Mouse (Mus musculus): ENCODE data around the gene Col8a1. TPM values are rescaled to one million over a fixed set of nuclear protein-coding genes. Genes with fewer than 3 reads are reported as not detected.

Col8a1 gene
- polyA plus RNA-seq, 1 experiment from 2014 or later, result 6.2 TPM

GRCm38 (mm10) chr16:57694694-57695093, 59.8 kb downstream of the Col8a1 start:
- H3K4me3 ChIP-seq (replicated peaks; ENCODE audit: low read length), result no peak overlapping the region
- no peak overlapping the region for H3K27ac ChIP-seq
- no peaks in the 10 kb centered on the region for H3K36me3 ChIP-seq (replicated peaks; ENCODE audit: control insufficient read depth, insufficient read depth)
- ATAC-seq (ENCODE audit: low FRiP score) (no peak), DNase-seq (ENCODE audit: low spot score) (no peak)
- H3K27me3 ChIP-seq (ENCODE audit: control insufficient read depth, insufficient read depth, low read length), result no peaks in the 10 kb centered on the region
- H3K4me1 ChIP-seq (replicated peaks; ENCODE audit: control insufficient read depth, insufficient read depth, low read length), result no peaks in the 10 kb centered on the region
- H3K9me3 ChIP-seq (ENCODE audit: control insufficient read depth, low read length), result no peaks in the 10 kb centered on the region
- 58% methylated on average over 1 of the region's 1 CpGs for WGBS
- H3K9ac ChIP-seq, result no peak overlapping the region
- H3K4me2 ChIP-seq (replicated peaks), result no peak overlapping the region

- Histone ChIP-seq H3K4me3 (replicated peaks; ENCODE audit: low read length) (no peak overlapping the region), H3K27me3 (ENCODE audit: control insufficient read depth, insufficient read depth, low read length) (no peaks in the 10 kb centered on the region), H3K9me3 (ENCODE audit: control insufficient read depth, low read length) (no peaks in the 10 kb centered on the region), H3K4me1 (replicated peaks; ENCODE audit: control insufficient read depth, insufficient read depth, low read length) (no peaks in the 10 kb centered on the region), H3K27ac (no peak overlapping the region), H3K36me3 (replicated peaks; ENCODE audit: control insufficient read depth, insufficient read depth) (no peaks in the 10 kb centered on the region), H3K4me2 (replicated peaks) (no peak overlapping the region), H3K9ac (no peak overlapping the region)
- no peak for ATAC-seq (ENCODE audit: low FRiP score)
- 87% methylated on average over 2 of the region's 2 CpGs for WGBS
- no peak for DNase-seq (ENCODE audit: low spot score)
These were observed 60.5 kb downstream of the Col8a1 start for GRCm38 (mm10) chr16:57693906-57694522.

DNA sequence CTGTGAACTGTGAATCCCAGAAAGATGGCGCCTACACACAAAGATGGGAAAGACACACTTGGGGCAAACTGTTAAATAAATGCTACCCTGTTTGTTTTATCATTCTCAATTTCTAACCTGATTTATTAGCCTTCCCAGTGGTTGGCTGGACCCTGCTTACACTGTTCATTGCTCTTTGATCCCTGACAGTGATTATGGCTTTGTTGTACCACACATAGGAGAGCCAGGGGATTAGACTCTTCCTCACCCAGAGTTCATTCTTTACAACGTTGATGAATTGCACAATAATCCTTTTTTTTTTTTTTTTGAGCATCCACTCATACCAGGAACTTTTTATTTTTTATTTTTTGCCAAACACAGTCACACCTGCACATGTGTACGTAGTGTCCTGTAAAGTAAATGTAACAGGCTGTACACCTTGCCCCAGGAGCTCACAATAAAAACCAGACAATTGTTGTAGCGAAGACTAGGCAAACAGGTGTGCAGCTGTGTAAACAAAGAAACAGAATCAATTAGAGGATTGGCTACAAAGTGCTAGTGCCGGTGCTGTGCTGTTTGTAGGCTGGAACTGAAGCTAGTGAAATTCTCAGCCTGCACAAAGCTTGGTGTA, 68.6 kb downstream of the Col8a1 start:
- Histone ChIP-seq H3K27ac (no peak overlapping the region), H3K4me2 (replicated peaks) (no peak overlapping the region), H3K4me1 (replicated peaks; ENCODE audit: control insufficient read depth, insufficient read depth, low read length) (no peaks in the 10 kb centered on the region), H3K27me3 (ENCODE audit: control insufficient read depth, insufficient read depth, low read length) (no peaks in the 10 kb centered on the region), H3K9ac (no peak overlapping the region), H3K9me3 (ENCODE audit: control insufficient read depth, low read length) (no peaks in the 10 kb centered on the region), H3K4me3 (replicated peaks; ENCODE audit: low read length) (no peak overlapping the region), H3K36me3 (replicated peaks; ENCODE audit: control insufficient read depth, insufficient read depth) (no peaks in the 10 kb centered on the region)
- DNase-seq (ENCODE audit: low spot score), result no peak
- 70% methylated on average over 5 of the region's 5 CpGs for WGBS
- no peak for ATAC-seq (ENCODE audit: low FRiP score)

DNA sequence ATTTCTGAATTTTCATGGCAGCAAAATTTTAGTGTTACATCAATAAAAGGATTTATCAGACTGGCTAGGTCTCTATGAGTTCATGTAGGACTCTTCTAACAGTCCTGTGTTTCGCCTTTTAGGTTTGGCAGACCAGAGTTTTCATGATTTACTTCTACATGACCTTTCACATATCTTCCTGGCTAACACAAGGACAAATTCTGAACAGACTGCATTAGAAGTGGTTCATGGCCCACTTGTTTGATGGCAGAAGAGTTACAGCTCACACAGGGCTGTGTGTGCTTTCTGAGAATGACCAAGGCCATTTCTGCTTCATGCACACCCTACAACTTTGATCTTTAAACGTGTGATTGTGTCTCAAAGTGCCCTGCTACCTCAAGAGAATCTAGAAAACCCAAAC, 82.3 kb downstream of the Col8a1 start:
- Histone ChIP-seq H3K9ac (no peak overlapping the region), H3K27ac (no peak overlapping the region), H3K36me3 (replicated peaks; ENCODE audit: control insufficient read depth, insufficient read depth) (no peaks in the 10 kb centered on the region), H3K27me3 (ENCODE audit: control insufficient read depth, insufficient read depth, low read length) (no peaks in the 10 kb centered on the region), H3K4me2 (replicated peaks) (no peak overlapping the region), H3K9me3 (ENCODE audit: control insufficient read depth, low read length) (no peaks in the 10 kb centered on the region), H3K4me1 (replicated peaks; ENCODE audit: control insufficient read depth, insufficient read depth, low read length) (no peaks in the 10 kb centered on the region), H3K4me3 (replicated peaks; ENCODE audit: low read length) (no peak overlapping the region)
- ATAC-seq (ENCODE audit: low FRiP score) (no peak), DNase-seq (ENCODE audit: low spot score) (no peak)
- WGBS, result 70% methylated on average over 2 of the region's 2 CpGs

GRCm38 (mm10) chr16:57671637-57672036, 82.9 kb downstream of the Col8a1 start:
- 88% methylated on average over 2 of the region's 2 CpGs for WGBS
- no peak overlapping the region for H3K4me2 ChIP-seq (replicated peaks)
- H3K27ac ChIP-seq, result no peak overlapping the region
- H3K4me3 ChIP-seq (replicated peaks; ENCODE audit: low read length), result no peak overlapping the region
- H3K36me3 ChIP-seq (replicated peaks; ENCODE audit: control insufficient read depth, insufficient read depth), result no peaks in the 10 kb centered on the region
- no peak for DNase-seq (ENCODE audit: low spot score)
- no peaks in the 10 kb centered on the region for H3K4me1 ChIP-seq (replicated peaks; ENCODE audit: control insufficient read depth, insufficient read depth, low read length)
- H3K27me3 ChIP-seq (ENCODE audit: control insufficient read depth, insufficient read depth, low read length), result no peaks in the 10 kb centered on the region
- no peaks in the 10 kb centered on the region for H3K9me3 ChIP-seq (ENCODE audit: control insufficient read depth, low read length)
- no peak overlapping the region for H3K9ac ChIP-seq
- no peak for ATAC-seq (ENCODE audit: low FRiP score)

DNA sequence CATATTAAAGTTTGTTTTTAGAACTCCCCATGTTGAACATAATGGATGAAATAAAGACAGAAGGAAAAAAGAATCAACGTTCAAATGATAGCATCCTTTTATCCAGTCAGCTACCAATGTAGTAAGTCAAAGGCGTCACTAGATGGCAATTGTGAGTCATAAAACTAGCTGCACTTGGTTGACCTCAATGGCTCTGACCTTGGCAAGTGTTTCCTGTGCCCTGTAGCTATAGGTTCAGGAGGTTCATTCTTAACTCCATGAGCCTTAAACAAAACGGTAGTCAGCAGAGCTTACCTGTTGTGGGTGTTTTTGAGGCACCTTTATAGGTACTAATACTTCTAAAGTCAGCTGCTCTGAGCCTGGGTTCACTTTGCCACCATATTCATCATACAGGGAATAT, 85.2 kb downstream of the Col8a1 start:
- Histone ChIP-seq H3K36me3 (replicated peaks; ENCODE audit: control insufficient read depth, insufficient read depth) (no peaks in the 10 kb centered on the region), H3K27ac (no peak overlapping the region), H3K4me2 (replicated peaks) (no peak overlapping the region), H3K9me3 (ENCODE audit: control insufficient read depth, low read length) (no peaks in the 10 kb centered on the region), H3K27me3 (ENCODE audit: control insufficient read depth, insufficient read depth, low read length) (no peaks in the 10 kb centered on the region), H3K9ac (no peak overlapping the region), H3K4me1 (replicated peaks; ENCODE audit: control insufficient read depth, insufficient read depth, low read length) (no peaks in the 10 kb centered on the region), H3K4me3 (replicated peaks; ENCODE audit: low read length) (no peak overlapping the region)
- 12% methylated on average over 3 of the region's 3 CpGs for WGBS
- DNase-seq (ENCODE audit: low spot score) (peak; percentile 72), ATAC-seq (ENCODE audit: low FRiP score) (peak; percentile 59; the same call in 1 of the 2 replicates)

- no peaks in the 10 kb centered on the region for H3K9me3 ChIP-seq (ENCODE audit: control insufficient read depth, low read length)
- no peak overlapping the region for H3K4me2 ChIP-seq (replicated peaks)
- no peak overlapping the region for H3K9ac ChIP-seq
- no peaks in the 10 kb centered on the region for H3K4me1 ChIP-seq (replicated peaks; ENCODE audit: control insufficient read depth, insufficient read depth, low read length)
- H3K27me3 ChIP-seq (ENCODE audit: control insufficient read depth, insufficient read depth, low read length), result no peaks in the 10 kb centered on the region
- 80% methylated on average over 3 of the region's 3 CpGs for WGBS
- H3K27ac ChIP-seq, result no peak overlapping the region
- H3K36me3 ChIP-seq (replicated peaks; ENCODE audit: control insufficient read depth, insufficient read depth), result no peaks in the 10 kb centered on the region
- DNase-seq (ENCODE audit: low spot score), result no peak
- H3K4me3 ChIP-seq (replicated peaks; ENCODE audit: low read length), result no peak overlapping the region
- no peak for ATAC-seq (ENCODE audit: low FRiP score)
These were observed 91.9 kb downstream of the Col8a1 start for GRCm38 (mm10) chr16:57662661-57663060.

- Histone ChIP-seq H3K9ac (no peak overlapping the region), H3K27ac (no peak overlapping the region), H3K27me3 (ENCODE audit: control insufficient read depth, insufficient read depth, low read length) (no peaks in the 10 kb centered on the region), H3K36me3 (replicated peaks; ENCODE audit: control insufficient read depth, insufficient read depth) (no peaks in the 10 kb centered on the region), H3K4me3 (replicated peaks; ENCODE audit: low read length) (no peak overlapping the region), H3K9me3 (ENCODE audit: control insufficient read depth, low read length) (no peaks in the 10 kb centered on the region), H3K4me1 (replicated peaks; ENCODE audit: control insufficient read depth, insufficient read depth, low read length) (no peaks in the 10 kb centered on the region), H3K4me2 (replicated peaks) (no peak overlapping the region)
- WGBS, result 74% methylated on average over 2 of the region's 2 CpGs
- ATAC-seq (ENCODE audit: low FRiP score) (no peak), DNase-seq (ENCODE audit: low spot score) (no peak)
These were observed 104.6 kb downstream of the Col8a1 start for GRCm38 (mm10) chr16:57649888-57650287.

- Histone ChIP-seq H3K9me3 (ENCODE audit: control insufficient read depth, low read length) (no peaks in the 10 kb centered on the region), H3K4me1 (replicated peaks; ENCODE audit: control insufficient read depth, insufficient read depth, low read length) (no peaks in the 10 kb centered on the region), H3K9ac (no peak overlapping the region), H3K36me3 (replicated peaks; ENCODE audit: control insufficient read depth, insufficient read depth) (no peaks in the 10 kb centered on the region), H3K4me3 (replicated peaks; ENCODE audit: low read length) (no peak overlapping the region), H3K27ac (no peak overlapping the region), H3K27me3 (ENCODE audit: control insufficient read depth, insufficient read depth, low read length) (no peaks in the 10 kb centered on the region), H3K4me2 (replicated peaks) (no peak overlapping the region)
- ATAC-seq (ENCODE audit: low FRiP score) (no peak), DNase-seq (ENCODE audit: low spot score) (no peak)
- whole genome bisulfite sequencing, result 76% methylated on average over 10 of the region's 10 CpGs
These were observed 113.1 kb downstream of the Col8a1 start for GRCm38 (mm10) chr16:57641346-57641885.

All from hindbrain, embryonic 14.5 days (tissue).